Mouse (Mus musculus) MEL (cell line): ENCODE measurements around the gene Polr2e. TPM values are rescaled to one million over a fixed set of nuclear protein-coding genes. Genes with fewer than 3 reads are reported as not detected.
A peak's percentile ranks its signal among the peaks of the same experiment; 100 is the strongest.

Experiments used
- DNase-seq: peaks from one replicate; pipeline ENCODE4 v3.0.0; 2011; ENCODE audit warnings: low read depth, low spot score
- H3K27ac ChIP-seq: 2 replicates; pipeline ENCODE4 v1.5.1; 2012; ENCODE audit warnings: low read depth, mild to moderate bottlenecking, control low read depth, low read length, moderate library complexity; ENCODE audit not compliant: control insufficient read depth
- H3K27me3 ChIP-seq, 2 experiments: fragments of 150-350 bp in 1 of 2; sonication (generic) in 1 of 2; 2 replicates each; pipeline ENCODE4 v1.6.1; 2012; ENCODE audit warnings: low read length in 2 of 2, mild to moderate bottlenecking in 2 of 2, improper control_type of control experiment in 1 of 2, moderate library complexity in 1 of 2; ENCODE audit not compliant: insufficient read depth in 2 of 2, control insufficient read depth in 1 of 2
- H3K36me3 ChIP-seq, 2 experiments: 2 replicates each; pipeline ENCODE4 v1.6.1; 2012 to 2014; ENCODE audit warnings: low read length in 2 of 2, improper control_type of control experiment in 1 of 2, inconsistent platforms in 1 of 2, mild to moderate bottlenecking in 1 of 2; ENCODE audit not compliant: insufficient read depth in 2 of 2, control insufficient read depth in 1 of 2
- H3K4me1 ChIP-seq, 2 experiments: fragments of 150-350 bp in 1 of 2; sonication (generic) in 1 of 2; 2 replicates each; pipeline ENCODE4 v1.6.1; 2012; ENCODE audit warnings: low read length in 2 of 2, improper control_type of control experiment in 1 of 2, mild to moderate bottlenecking in 1 of 2; ENCODE audit not compliant: insufficient read depth in 2 of 2, control insufficient read depth in 1 of 2
- H3K4me3 ChIP-seq, 2 experiments: fragments of 150-350 bp in 1 of 2; sonication (generic) in 1 of 2; 2 replicates each; pipeline ENCODE4 v1.5.1; 2012; ENCODE audit warnings: low read depth in 2 of 2, low read length in 2 of 2, mild to moderate bottlenecking in 2 of 2, moderate library complexity in 2 of 2, control low read depth in 1 of 2, improper control_type of control experiment in 1 of 2; ENCODE audit not compliant: control insufficient read depth in 1 of 2, insufficient read depth in 1 of 2
- H3K79me2 ChIP-seq: 2 replicates; pipeline ENCODE4 v1.6.1; 2012; ENCODE audit warnings: mild to moderate bottlenecking, low read length, moderate library complexity; ENCODE audit not compliant: control insufficient read depth, poor library complexity, insufficient read depth
- H3K9ac ChIP-seq: 2 replicates; pipeline ENCODE4 v1.6.1; 2012; ENCODE audit warnings: low read depth, mild to moderate bottlenecking, control low read depth, low read length, moderate library complexity; ENCODE audit not compliant: control insufficient read depth, poor library complexity, severe bottlenecking
- H3K9me3 ChIP-seq: fragments of 150-350 bp; sonication (generic); replicated peaks from 2 replicates; pipeline ENCODE4 v1.6.1; 2012; ENCODE audit warnings: mild to moderate bottlenecking, low read length, improper control_type of control experiment, moderate library complexity; ENCODE audit not compliant: insufficient read depth
- CTCF ChIP-seq, 3 experiments: IDR thresholded peaks in 2 of 3; conservative IDR thresholded peaks in 1 of 3; 2 replicates each; pipeline ENCODE4 v1.5.1; 2011 to 2012; ENCODE audit warnings: low read length in 3 of 3, low read depth in 2 of 3, mild to moderate bottlenecking in 2 of 3, improper control_type of control experiment in 1 of 3, inconsistent platforms in 1 of 3, mixed read lengths in 1 of 3, moderate library complexity in 1 of 3; ENCODE audit not compliant: control insufficient read depth in 1 of 3, insufficient read depth in 1 of 3, poor library complexity in 1 of 3, severe bottlenecking in 1 of 3
- ELF1 ChIP-seq: IDR thresholded peaks from 2 replicates; pipeline ENCODE4 v1.6.1; 2014; ENCODE audit warnings: low read depth, mild to moderate bottlenecking, inconsistent platforms, low read length, improper control_type of control experiment, moderate library complexity
- EP300 ChIP-seq, 2 experiments: IDR thresholded peaks; 2 replicates each; pipeline ENCODE4 v1.6.1; 2011; ENCODE audit warnings: improper control_type of control experiment in 2 of 2, low read length in 2 of 2, low read depth in 1 of 2, mild to moderate bottlenecking in 1 of 2
- JUND ChIP-seq: IDR thresholded peaks from 2 replicates; pipeline ENCODE4 v1.6.1; 2011; ENCODE audit warnings: low read depth, mild to moderate bottlenecking, improper control_type of control experiment, low read length
- MYB ChIP-seq: IDR thresholded peaks from 2 replicates; pipeline ENCODE4 v1.6.1; 2011; ENCODE audit warnings: mild to moderate bottlenecking, low read depth, low read length, improper control_type of control experiment
- NELFE ChIP-seq: IDR thresholded peaks from 2 replicates; pipeline ENCODE4 v1.6.1; 2011; ENCODE audit warnings: low read depth, low read length, improper control_type of control experiment
- NRF1 ChIP-seq: IDR thresholded peaks from 2 replicates; pipeline ENCODE4 v1.6.1; 2014; ENCODE audit warnings: low read depth, mild to moderate bottlenecking, inconsistent platforms, low read length, improper control_type of control experiment, moderate library complexity; ENCODE audit not compliant: poor library complexity, insufficient read depth, severe bottlenecking
- POLR2AphosphoS5 ChIP-seq: IDR thresholded peaks from 2 replicates; pipeline ENCODE4 v1.6.1; 2012; ENCODE audit warnings: low read depth, borderline replicate concordance, mild to moderate bottlenecking, inconsistent platforms, low read length, moderate library complexity, mixed read lengths
- RAD21 ChIP-seq: IDR thresholded peaks from 2 replicates; pipeline ENCODE4 v1.6.1; 2011; ENCODE audit warnings: mild to moderate bottlenecking, low read depth, low read length, improper control_type of control experiment
- RCOR1 ChIP-seq: IDR thresholded peaks from 2 replicates; pipeline ENCODE4 v1.6.1; 2012; ENCODE audit warnings: low read depth, mild to moderate bottlenecking, inconsistent platforms, low read length, improper control_type of control experiment
- SIN3A ChIP-seq: IDR thresholded peaks from 2 replicates; pipeline ENCODE4 v1.6.1; 2012; ENCODE audit warnings: low read length, improper control_type of control experiment, inconsistent platforms
- SMC3 ChIP-seq: IDR thresholded peaks from 2 replicates; pipeline ENCODE4 v1.6.1; 2011; ENCODE audit warnings: low read depth, low read length, improper control_type of control experiment
- TBP ChIP-seq: IDR thresholded peaks from 2 replicates; pipeline ENCODE4 v1.8.0; 2011; ENCODE audit warnings: low read depth, low read length, improper control_type of control experiment
- UBTF ChIP-seq: IDR thresholded peaks from 2 replicates; pipeline ENCODE4 v1.6.1; 2012; ENCODE audit warnings: low read depth, mild to moderate bottlenecking, inconsistent platforms, low read length, improper control_type of control experiment, moderate library complexity, borderline replicate concordance; ENCODE audit not compliant: insufficient read depth
- USF1 ChIP-seq: IDR thresholded peaks from 2 replicates; pipeline ENCODE4 v1.6.1; 2014; ENCODE audit warnings: low read depth, mild to moderate bottlenecking, inconsistent platforms, low read length, improper control_type of control experiment, moderate library complexity
- ZKSCAN1 ChIP-seq: IDR thresholded peaks from 2 replicates; pipeline ENCODE4 v1.6.1; 2012; ENCODE audit warnings: low read depth, mild to moderate bottlenecking, inconsistent platforms, low read length, improper control_type of control experiment, moderate library complexity
- ZMIZ1 ChIP-seq: IDR thresholded peaks from 2 replicates; pipeline ENCODE4 v1.6.1; 2012; ENCODE audit warnings: low read depth, mild to moderate bottlenecking, inconsistent platforms, low read length, improper control_type of control experiment, moderate library complexity
- polyA plus RNA-seq, 2 experiments: library from polyadenylated mRNA; stranded (reverse) in 1 of 2; unstranded in 1 of 2; fragments of >175 nt in 1 of 2; fragments of >200 nt in 1 of 2; gene quantifications; 2 replicates each; pipeline versions ENCODE4 v1.2.1 to v1.2.4; 2012; ENCODE audit warnings: low replicate concordance in 2 of 2, low read depth in 1 of 2; ENCODE audit not compliant: insufficient read length in 2 of 2, insufficient read depth in 1 of 2, missing spikeins in 1 of 2
- total RNA-seq: library from RNA; depleted of rRNA; stranded (reverse); fragments of 300-350 nt; gene quantifications from 2 replicates; pipeline ENCODE4 v1.2.3, GENCODE M21; 2012

Gene Polr2e
- total and polyA plus RNA-seq, 3 experiments = 169 to 279 (median 258) TPM

DNA sequence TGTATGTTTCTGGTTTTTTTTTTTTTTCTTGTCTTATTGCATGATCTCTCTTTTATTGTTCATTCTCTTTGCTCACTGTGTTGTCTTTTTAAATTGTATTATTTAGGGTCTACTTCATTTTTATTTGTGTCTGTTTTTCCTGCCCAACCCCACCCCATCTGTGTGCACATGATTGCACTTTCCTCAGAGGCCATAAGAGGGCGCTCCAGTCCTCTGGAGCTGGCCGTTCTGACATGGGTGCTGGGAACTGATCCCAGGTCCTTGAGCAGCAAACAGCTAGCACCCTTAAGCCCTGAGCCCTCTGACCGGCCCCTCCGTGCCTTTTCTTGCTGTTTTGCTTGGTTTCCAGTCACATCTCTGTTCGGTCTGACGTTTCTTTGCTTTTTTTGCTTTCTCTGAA, 48.0 kb downstream of the Polr2e start:
- H3K27me3 ChIP-seq = no peaks in the 10 kb centered on the region
- H3K4me1 ChIP-seq = peaks cover 14 to 28% of the 10 kb centered on the region in 2 experiments
- DNase-seq = no peak
- peaks cover 0 to 16% of the 10 kb centered on the region in 2 experiments; a peak in 2 of 4 replicates for H3K36me3 ChIP-seq
- peaks cover under 1% of the 10 kb centered on the region; the same call in 1 of the 2 replicates for H3K79me2 ChIP-seq
- TF ChIP-seq SMC3 (peak; percentile 36), RAD21 (peak; percentile 54), CTCF (IDR thresholded peaks at IDR 0.05 in 2 of 3, conservative IDR thresholded peaks at IDR 0.05 in 1 of 3; ENCODE audit: control insufficient read depth in 1 of 3, insufficient read depth in 1 of 3, low read depth in 2 of 3, low read length in 3 of 3, poor library complexity in 1 of 3, severe bottlenecking in 1 of 3) (peak; percentile 39 to 65 (median 59); a peak in 5 of 6 replicates), UBTF (no peak)
- H3K9ac ChIP-seq = no peak overlapping the region
- H3K4me3 ChIP-seq = no peak overlapping the region
- H3K9me3 ChIP-seq = no peaks in the 10 kb centered on the region
- H3K27ac ChIP-seq = no peak overlapping the region

GRCm38 (mm10) chr10:79991099-79991498, 48.5 kb downstream of the Polr2e start:
- Histone ChIP-seq H3K9ac (no peak overlapping the region), H3K36me3 (peaks cover 0 to 16% of the 10 kb centered on the region in 2 experiments; a peak in 2 of 4 replicates), H3K4me3 (no peak overlapping the region), H3K4me1 (peaks cover 14 to 30% of the 10 kb centered on the region in 2 experiments), H3K27ac (no peak overlapping the region), H3K79me2 (no peaks in the 10 kb centered on the region; the same call in 1 of the 2 replicates), H3K27me3 (no peaks in the 10 kb centered on the region), H3K9me3 (no peaks in the 10 kb centered on the region)
- DNase-seq = no peak
- TF ChIP-seq MYB (no peak), UBTF (no peak), NELFE (no peak), JUND (no peak), RAD21 (no peak), ELF1 (no peak), POLR2AphosphoS5 (no peak), SIN3A (no peak), ZKSCAN1 (no peak), NRF1 (no peak), USF1 (no peak), TBP (no peak), RCOR1 (no peak), EP300 (IDR thresholded peaks at IDR 0.05; ENCODE audit: low read depth in 1 of 2, low read length in 2 of 2) (no peak), ZMIZ1 (no peak)
